Mouse (Mus musculus) olfactory bulb, adult 2 months (tissue): ENCODE data around the gene Zfp524.

Source experiments
- CTCF ChIP-seq: fragments of 200-500 bp; IDR thresholded peaks from 2 replicates; pipeline ENCODE4 v1.5.1; 2012; ENCODE audit warnings: low read depth, mild to moderate bottlenecking, low read length, moderate library complexity; ENCODE audit not compliant: insufficient read depth
- POLR2A ChIP-seq: fragments of 200-500 bp; IDR thresholded peaks from 2 replicates; pipeline ENCODE4 v1.6.1; 2012; ENCODE audit warnings: mild to moderate bottlenecking, low read depth, low read length, moderate library complexity; ENCODE audit not compliant: insufficient read depth

DNA sequence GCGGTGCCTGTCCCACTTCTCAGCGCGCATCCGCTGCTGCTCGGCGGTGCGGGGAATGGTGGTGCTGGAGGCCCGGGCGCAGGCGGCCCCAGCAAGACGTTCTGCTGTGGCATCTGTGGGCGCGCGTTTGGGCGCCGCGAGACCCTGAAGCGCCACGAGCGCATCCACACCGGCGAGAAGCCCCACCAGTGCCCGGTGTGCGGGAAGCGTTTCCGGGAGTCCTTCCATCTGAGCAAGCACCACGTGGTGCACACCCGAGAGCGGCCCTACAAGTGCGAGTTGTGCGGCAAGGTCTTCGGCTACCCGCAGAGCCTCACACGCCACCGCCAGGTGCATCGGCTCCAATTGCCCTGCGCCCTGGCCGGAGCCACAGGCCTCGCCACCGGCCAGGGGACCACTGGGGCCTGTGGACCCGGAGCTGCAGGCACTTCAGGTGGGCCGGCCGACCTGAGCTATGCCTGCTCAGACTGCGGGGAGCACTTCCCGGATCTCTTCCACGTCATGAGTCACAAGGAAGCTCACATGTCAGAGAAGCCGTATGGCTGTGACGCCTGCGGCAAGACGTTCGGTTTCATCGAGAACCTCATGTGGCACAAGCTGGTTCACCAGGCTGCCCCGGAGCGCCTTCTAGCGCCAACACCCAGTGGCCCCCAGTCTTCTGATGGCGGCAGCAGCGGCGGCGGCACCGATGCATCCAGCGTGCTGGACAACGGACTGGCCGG lies 16.5 kb downstream of the Zfp524 start:
- no peak for TF ChIP-seq POLR2A
- no peak for TF ChIP-seq CTCF
